Mouse (Mus musculus) olfactory bulb, adult 2 months (tissue): ENCODE results near the gene Top1.

Source experiments
- CTCF ChIP-seq: fragments of 200-500 bp; IDR thresholded peaks from 2 replicates; pipeline ENCODE4 v1.5.1; 2012; ENCODE audit warnings: low read depth, mild to moderate bottlenecking, low read length, moderate library complexity; ENCODE audit not compliant: insufficient read depth
- POLR2A ChIP-seq: fragments of 200-500 bp; IDR thresholded peaks from 2 replicates; pipeline ENCODE4 v1.6.1; 2012; ENCODE audit warnings: mild to moderate bottlenecking, low read depth, low read length, moderate library complexity; ENCODE audit not compliant: insufficient read depth

DNA sequence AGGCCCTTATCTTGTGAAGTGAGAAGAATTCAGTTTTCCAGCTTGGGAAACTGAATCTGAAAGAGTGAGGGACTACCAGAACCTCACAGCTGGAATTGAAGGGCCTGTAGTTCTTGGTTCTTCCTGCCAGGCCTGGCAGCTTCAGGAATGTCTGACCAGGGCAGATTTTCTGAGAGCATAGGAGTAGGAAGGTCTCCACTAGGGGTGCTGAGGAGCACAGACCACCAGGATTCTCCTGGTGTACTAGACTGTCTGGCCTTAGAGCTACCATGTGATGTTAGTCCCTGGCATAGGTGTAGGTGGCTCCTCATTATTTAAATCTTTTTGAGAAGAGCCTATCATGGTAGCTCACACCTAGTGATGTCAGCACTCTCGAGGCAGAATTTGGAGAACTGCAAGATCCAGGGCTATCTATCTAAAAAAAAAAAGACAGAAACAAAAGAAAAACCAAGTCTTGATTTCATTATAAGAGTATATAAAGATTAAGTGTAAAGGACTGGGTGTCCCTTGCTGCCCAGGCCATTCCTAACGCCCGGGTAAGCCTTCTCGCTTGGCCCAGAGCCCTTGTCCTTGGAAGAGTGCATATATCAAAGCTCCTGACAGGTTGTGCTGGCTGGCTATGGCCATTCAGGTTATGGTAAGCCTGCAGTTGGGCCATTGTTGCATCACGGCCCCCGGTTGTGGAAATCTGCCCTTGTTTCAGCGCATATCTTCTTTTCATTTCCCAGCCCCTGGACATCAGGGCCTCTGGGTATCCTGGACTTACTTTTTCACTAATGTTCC is 98.5 kb downstream of the Top1 start:
- TF ChIP-seq CTCF (no peak), POLR2A (no peak)
